Mouse (Mus musculus): ENCODE results near the gene Elavl3. TPM values are rescaled to one million over a fixed set of nuclear protein-coding genes. Genes with fewer than 3 reads are reported as not detected.

Elavl3 gene
- total and polyA plus RNA-seq, 2 experiments = not detected

DNA sequence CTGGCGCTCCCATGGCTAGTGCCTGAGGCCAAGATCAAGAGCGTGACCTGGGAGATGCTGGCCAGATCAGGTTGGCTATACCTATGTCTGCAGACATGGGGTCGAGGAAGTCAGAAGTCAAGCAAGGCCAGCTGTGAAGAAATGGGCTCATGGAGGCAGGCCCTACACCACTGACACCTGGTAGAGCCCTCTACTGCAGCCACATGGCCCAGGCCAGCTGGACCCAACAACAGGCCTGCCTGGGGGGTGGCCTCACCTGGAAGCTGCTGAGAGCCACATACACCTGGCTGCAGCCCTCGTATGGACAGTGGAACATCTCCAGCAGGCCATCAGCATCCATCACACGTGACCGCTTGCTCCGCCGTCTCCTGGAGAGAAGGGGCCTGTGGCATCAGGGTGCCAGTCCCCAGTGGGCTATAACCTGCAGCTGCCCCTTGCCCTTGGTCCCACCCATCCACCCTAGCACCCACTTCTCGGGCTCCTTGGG is 5.3 kb upstream of the Elavl3 start:
- Histone ChIP-seq H3K27ac (replicated peaks; ENCODE audit: insufficient read depth, low read depth, low read length) (no peak overlapping the region), H3K27me3 (ENCODE audit: control insufficient read depth, insufficient read depth, low read length) (no peaks in the 10 kb centered on the region), H3K4me3 (ENCODE audit: insufficient read depth, low read depth, low read length) (no peak overlapping the region), H3K9ac (ENCODE audit: low read depth, low read length) (no peak overlapping the region), H3K36me3 (ENCODE audit: control insufficient read depth, insufficient read depth, low read length) (0 out of 2 replicates have a peak, but pooled peaks cover 2% of the 10 kb centered on the region), H3K4me1 (ENCODE audit: control insufficient read depth, insufficient read depth, low read length) (peaks cover 7% of the 10 kb centered on the region; the same call in 1 of the 2 replicates), H3K79me2 (ENCODE audit: control insufficient read depth, insufficient read depth, low read length) (no peaks in the 10 kb centered on the region)
- 95% methylated on average over 9 of the region's 9 CpGs for WGBS
- no peak for DNase-seq (ENCODE audit: extremely low read depth, low read depth, low spot score)
- TF ChIP-seq CTCF (IDR thresholded peaks at IDR 0.05; ENCODE audit: low read depth, low read length) = no peak
- no peak for TF ChIP-seq POLR2A (IDR thresholded peaks at IDR 0.05; ENCODE audit: extremely low read depth, insufficient read depth, low read length)

DNA sequence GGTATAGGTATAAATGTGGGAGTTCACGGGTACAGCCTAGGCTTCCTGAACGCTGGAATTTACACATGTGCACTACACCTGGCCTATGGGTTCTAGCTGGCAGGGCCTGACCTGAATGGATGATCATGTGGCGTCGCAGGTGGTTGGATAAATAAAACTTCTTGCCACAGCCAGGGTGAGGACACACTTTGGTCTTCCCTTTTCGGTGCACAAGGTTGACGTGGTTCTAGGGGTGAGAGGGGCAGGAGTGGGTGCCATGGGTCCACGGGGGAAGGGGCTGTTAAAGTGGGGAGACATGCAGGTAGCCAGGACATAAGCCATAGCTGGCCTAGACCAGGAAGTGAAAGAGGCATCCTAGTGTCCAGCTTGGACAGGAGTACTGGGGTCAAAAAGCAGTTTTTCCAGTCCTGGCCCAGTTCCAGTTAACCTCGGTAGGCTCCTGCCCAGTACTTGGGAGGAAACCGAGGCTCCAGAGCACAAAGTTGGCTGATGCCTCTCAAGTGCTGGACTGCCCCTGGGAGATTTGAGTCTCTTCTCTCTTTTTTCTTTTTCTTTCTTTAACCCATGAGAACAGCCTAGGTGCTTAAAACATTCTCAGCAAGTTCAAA is 4.6 kb upstream of the Elavl3 start:
- 0 out of 2 replicates have a peak, but pooled peaks cover 2% of the 10 kb centered on the region for H3K36me3 ChIP-seq (ENCODE audit: control insufficient read depth, insufficient read depth, low read length)
- H3K79me2 ChIP-seq (ENCODE audit: control insufficient read depth, insufficient read depth, low read length) = no peaks in the 10 kb centered on the region
- H3K9ac ChIP-seq (ENCODE audit: low read depth, low read length) = no peak overlapping the region
- H3K27me3 ChIP-seq (ENCODE audit: control insufficient read depth, insufficient read depth, low read length) = peaks cover 6% of the 10 kb centered on the region
- 25% methylated on average over 9 of the region's 9 CpGs for WGBS
- no peak overlapping the region for H3K4me3 ChIP-seq (ENCODE audit: insufficient read depth, low read depth, low read length)
- peaks cover 7% of the 10 kb centered on the region; the same call in 1 of the 2 replicates for H3K4me1 ChIP-seq (ENCODE audit: control insufficient read depth, insufficient read depth, low read length)
- TF ChIP-seq CTCF (IDR thresholded peaks at IDR 0.05; ENCODE audit: low read depth, low read length) (no peak), POLR2A (IDR thresholded peaks at IDR 0.05; ENCODE audit: extremely low read depth, insufficient read depth, low read length) (no peak)
- H3K27ac ChIP-seq (replicated peaks; ENCODE audit: insufficient read depth, low read depth, low read length) = peak overlapping the region; percentile 17; the same call in 1 of the 2 replicates
- DNase-seq (ENCODE audit: extremely low read depth, low read depth, low spot score) = peak; percentile 82

DNA sequence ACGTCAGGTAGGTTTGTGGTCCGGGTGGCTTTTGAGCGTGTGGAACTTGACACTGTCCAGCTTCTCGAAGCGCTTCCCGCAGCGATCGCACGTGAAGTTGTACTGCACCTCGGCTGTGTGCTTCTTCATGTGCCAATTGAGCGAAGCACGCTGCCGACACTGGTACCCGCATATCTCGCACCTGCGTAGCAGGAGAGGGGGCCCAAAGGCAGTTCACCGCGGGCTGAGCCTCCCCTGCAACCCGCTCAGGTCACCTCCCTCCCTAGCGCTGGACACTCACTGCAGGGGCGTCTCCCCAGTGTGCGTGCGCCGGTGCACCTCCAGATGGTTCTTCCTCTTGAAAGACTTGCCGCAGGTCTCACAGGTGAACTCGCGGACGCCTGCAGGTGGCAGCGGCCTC is 3.9 kb upstream of the Elavl3 start:
- H3K9ac ChIP-seq (ENCODE audit: low read depth, low read length) = no peak overlapping the region
- 0 out of 2 replicates have a peak, but pooled peaks cover 2% of the 10 kb centered on the region for H3K36me3 ChIP-seq (ENCODE audit: control insufficient read depth, insufficient read depth, low read length)
- no peaks in the 10 kb centered on the region for H3K79me2 ChIP-seq (ENCODE audit: control insufficient read depth, insufficient read depth, low read length)
- H3K4me3 ChIP-seq (ENCODE audit: insufficient read depth, low read depth, low read length) = no peak overlapping the region
- H3K27ac ChIP-seq (replicated peaks; ENCODE audit: insufficient read depth, low read depth, low read length) = no peak overlapping the region
- no peak for DNase-seq (ENCODE audit: extremely low read depth, low read depth, low spot score)
- peaks cover 13% of the 10 kb centered on the region for H3K27me3 ChIP-seq (ENCODE audit: control insufficient read depth, insufficient read depth, low read length)
- TF ChIP-seq CTCF (IDR thresholded peaks at IDR 0.05; ENCODE audit: low read depth, low read length) = no peak
- TF ChIP-seq POLR2A (IDR thresholded peaks at IDR 0.05; ENCODE audit: extremely low read depth, insufficient read depth, low read length) = no peak
- WGBS = 48% methylated on average over 29 of the region's 29 CpGs
- peaks cover 7% of the 10 kb centered on the region; the same call in 1 of the 2 replicates for H3K4me1 ChIP-seq (ENCODE audit: control insufficient read depth, insufficient read depth, low read length)

DNA sequence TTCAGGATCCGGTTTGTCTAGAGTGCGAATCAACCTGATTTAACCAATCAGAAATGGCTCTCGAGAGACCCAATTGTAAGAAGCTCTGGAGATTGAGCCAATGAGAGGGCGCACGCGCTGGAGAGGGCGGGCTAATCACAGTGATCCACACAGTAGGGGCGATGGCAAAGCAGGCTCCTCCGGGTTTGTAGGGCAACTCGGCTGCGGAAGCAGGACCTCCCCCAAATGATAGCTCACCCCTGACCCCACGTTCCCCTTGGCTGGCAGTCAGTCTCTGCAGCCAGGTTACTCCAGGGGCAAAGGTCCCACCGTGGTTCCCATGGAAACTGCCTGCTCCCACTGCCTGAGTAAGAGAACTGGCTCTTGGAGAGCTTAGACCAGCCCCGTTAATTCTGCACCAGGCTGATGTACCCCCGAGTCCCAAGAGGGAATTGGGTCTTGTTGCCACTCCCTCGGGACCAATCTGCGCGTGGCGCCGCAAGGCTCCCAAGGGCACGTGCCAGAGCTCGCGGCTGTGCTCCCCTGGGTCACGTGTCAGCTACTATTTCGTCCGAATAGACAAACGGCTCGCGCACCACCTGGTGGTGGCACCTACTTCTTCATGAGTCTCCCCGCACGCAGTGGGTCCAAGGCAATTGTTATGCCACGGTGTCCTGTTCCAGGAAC is 2.7 kb upstream of the Elavl3 start:
- WGBS = under 1% methylated on average over 32 of the region's 32 CpGs

DNA sequence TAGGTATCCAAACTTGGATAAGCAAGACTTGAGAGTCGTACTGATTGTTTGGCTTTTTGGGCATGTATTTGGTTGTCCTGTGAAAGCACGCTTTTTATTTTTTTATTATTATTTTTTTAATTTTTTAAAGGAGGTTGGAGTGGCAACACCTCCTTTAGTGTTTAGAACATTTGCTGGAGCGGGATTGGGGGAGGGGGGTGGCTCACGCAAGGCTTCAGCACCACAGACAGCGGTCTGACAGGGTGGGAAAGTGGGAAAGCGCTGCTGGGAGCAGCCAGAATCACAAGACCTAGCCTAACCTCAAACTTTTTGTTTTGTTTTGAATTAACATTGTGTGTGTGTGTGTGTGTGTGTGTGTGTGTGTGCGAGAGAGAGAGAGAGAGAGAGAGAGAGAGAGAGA is 1.8 kb upstream of the Elavl3 start:
- 31% methylated on average over 6 of the region's 7 CpGs for WGBS
- DNase-seq (ENCODE audit: extremely low read depth, low read depth, low spot score) = no peak
- no peak overlapping the region for H3K27ac ChIP-seq (replicated peaks; ENCODE audit: insufficient read depth, low read depth, low read length)
- no peaks in the 10 kb centered on the region for H3K36me3 ChIP-seq (ENCODE audit: control insufficient read depth, insufficient read depth, low read length)
- H3K9ac ChIP-seq (ENCODE audit: low read depth, low read length) = no peak overlapping the region
- no peak for TF ChIP-seq POLR2A (IDR thresholded peaks at IDR 0.05; ENCODE audit: extremely low read depth, insufficient read depth, low read length)
- no peaks in the 10 kb centered on the region for H3K79me2 ChIP-seq (ENCODE audit: control insufficient read depth, insufficient read depth, low read length)
- no peak overlapping the region for H3K4me3 ChIP-seq (ENCODE audit: insufficient read depth, low read depth, low read length)
- H3K4me1 ChIP-seq (ENCODE audit: control insufficient read depth, insufficient read depth, low read length) = peaks cover 7% of the 10 kb centered on the region; the same call in 1 of the 2 replicates
- peaks cover 19% of the 10 kb centered on the region for H3K27me3 ChIP-seq (ENCODE audit: control insufficient read depth, insufficient read depth, low read length)

More for the DNA sequence above, 2.7 kb upstream of the Elavl3 start:
- no peaks in the 10 kb centered on the region for H3K36me3 ChIP-seq (ENCODE audit: control insufficient read depth, insufficient read depth, low read length)
- H3K4me1 ChIP-seq (ENCODE audit: control insufficient read depth, insufficient read depth, low read length) = peaks cover 7% of the 10 kb centered on the region; the same call in 1 of the 2 replicates
- TF ChIP-seq POLR2A (IDR thresholded peaks at IDR 0.05; ENCODE audit: extremely low read depth, insufficient read depth, low read length) (no peak), CTCF (IDR thresholded peaks at IDR 0.05; ENCODE audit: low read depth, low read length) (peak; percentile 89)
- H3K9ac ChIP-seq (ENCODE audit: low read depth, low read length) = no peak overlapping the region; the same call in 1 of the 2 replicates
- H3K79me2 ChIP-seq (ENCODE audit: control insufficient read depth, insufficient read depth, low read length) = no peaks in the 10 kb centered on the region
- peak; percentile 92 for DNase-seq (ENCODE audit: extremely low read depth, low read depth, low spot score)
- peak overlapping the region; percentile 40; the same call in 1 of the 2 replicates for H3K27ac ChIP-seq (replicated peaks; ENCODE audit: insufficient read depth, low read depth, low read length)
- H3K4me3 ChIP-seq (ENCODE audit: insufficient read depth, low read depth, low read length) = peak overlapping the region; percentile 48
- peaks cover 19% of the 10 kb centered on the region for H3K27me3 ChIP-seq (ENCODE audit: control insufficient read depth, insufficient read depth, low read length)

Measured in liver, adult 2 months (tissue).